Mouse (Mus musculus): Measurements from ENCODE around the gene Zfp385c. TPM values are rescaled to one million over a fixed set of nuclear protein-coding genes. Genes with fewer than 3 reads are reported as not detected.

Gene Zfp385c
- total and polyA plus RNA-seq, 3 experiments = 0.34 to 0.59 (median 0.48) TPM

DNA sequence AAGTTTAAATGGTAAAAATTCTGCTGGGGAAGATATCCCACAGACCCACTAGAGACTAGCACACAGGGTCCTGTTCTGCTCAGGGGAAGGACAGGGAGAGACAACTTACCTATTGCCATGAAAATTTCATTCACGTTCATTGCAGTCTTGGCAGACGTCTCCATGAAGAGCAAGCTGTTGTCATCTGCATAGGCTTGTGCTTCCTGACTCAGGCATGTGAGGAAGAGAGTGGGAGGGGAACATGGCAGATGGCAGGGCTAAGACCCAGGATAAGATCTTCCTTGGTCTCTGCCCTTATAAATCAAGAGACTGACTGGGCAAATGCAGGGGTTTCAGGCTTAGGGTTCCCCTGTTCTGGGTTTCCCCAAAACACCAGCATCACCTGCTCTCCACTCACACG is 24.4 kb upstream of the Zfp385c start:
- intact Hi-C loops (cut with DNase I) = loop anchor here (1.0 to 10.0 kb wide), 2 partner anchors 21 to 458 kb away; partner anchors contain the start of genes Ccr10, Cntnap1 and Plekhh3
- H3K27me3 ChIP-seq (ENCODE audit: control insufficient read depth, insufficient read depth, low read length) = no peaks in the 10 kb centered on the region
- peaks cover 32% of the 10 kb centered on the region for H3K4me1 ChIP-seq (ENCODE audit: control insufficient read depth, insufficient read depth, low read length)

DNA sequence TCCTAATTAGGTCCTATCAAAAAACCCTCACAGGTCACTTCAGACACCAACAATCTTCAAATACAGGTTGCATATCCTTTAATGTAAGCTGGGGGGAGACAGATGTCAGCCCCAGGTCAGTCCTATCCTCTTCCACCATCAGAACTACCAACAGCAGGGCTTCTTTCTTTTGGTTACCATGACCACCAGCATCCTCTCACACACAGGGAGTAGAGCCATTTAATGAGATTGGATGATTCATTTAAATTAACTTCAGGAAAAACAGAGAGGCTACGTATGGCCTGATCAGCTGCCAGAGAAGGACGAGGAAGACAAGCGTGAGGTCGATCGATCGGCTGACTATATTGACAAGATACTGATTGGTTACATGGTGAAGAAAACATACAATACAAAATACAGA is 22.7 kb upstream of the Zfp385c start:
- WGBS = 91% methylated on average over 6 of the region's 6 CpGs
- intact Hi-C loops (cut with DNase I) = loop anchor here (1.0 to 10.0 kb wide), 3 partner anchors 46 to 460 kb away; partner anchors contain the start of genes Ccr10, Cntnap1 and Plekhh3
- peaks cover 18% of the 10 kb centered on the region for H3K4me1 ChIP-seq (ENCODE audit: control insufficient read depth, insufficient read depth, low read length)
- H3K36me3 ChIP-seq (ENCODE audit: control insufficient read depth, insufficient read depth, low read length) = peaks cover 11% of the 10 kb centered on the region; the same call in 1 of the 2 replicates
- no peak for DNase-seq
- H3K27me3 ChIP-seq (ENCODE audit: control insufficient read depth, insufficient read depth, low read length) = no peaks in the 10 kb centered on the region
- H3K9ac ChIP-seq (ENCODE audit: low read depth, low read length) = no peak overlapping the region
- no peaks in the 10 kb centered on the region for H3K79me2 ChIP-seq (replicated peaks; ENCODE audit: control insufficient read depth, insufficient read depth, low read length)
- H3K27ac ChIP-seq = no peak overlapping the region; the same call in 1 of the 2 replicates
- TF ChIP-seq EP300 (IDR thresholded peaks at IDR 0.05; ENCODE audit: insufficient read depth, low read depth, low read length) (no peak), CTCF (IDR thresholded peaks at IDR 0.05) (no peak), POLR2A (IDR thresholded peaks at IDR 0.05; ENCODE audit: insufficient read depth, low read depth, low read length) (no peak)
- no peak overlapping the region for H3K4me3 ChIP-seq

More for the DNA sequence above, 24.4 kb upstream of the Zfp385c start:
- WGBS = 76% methylated on average over 3 of the region's 3 CpGs
- DNase-seq = no peak
- no peak overlapping the region for H3K9ac ChIP-seq (ENCODE audit: low read depth, low read length)
- H3K27ac ChIP-seq = no peak overlapping the region
- no peaks in the 10 kb centered on the region for H3K79me2 ChIP-seq (replicated peaks; ENCODE audit: control insufficient read depth, insufficient read depth, low read length)
- H3K4me3 ChIP-seq = no peak overlapping the region
- peaks cover 22% of the 10 kb centered on the region for H3K36me3 ChIP-seq (ENCODE audit: control insufficient read depth, insufficient read depth, low read length)
- TF ChIP-seq CTCF (IDR thresholded peaks at IDR 0.05) (no peak), POLR2A (IDR thresholded peaks at IDR 0.05; ENCODE audit: insufficient read depth, low read depth, low read length) (no peak), EP300 (IDR thresholded peaks at IDR 0.05; ENCODE audit: insufficient read depth, low read depth, low read length) (no peak)

DNA sequence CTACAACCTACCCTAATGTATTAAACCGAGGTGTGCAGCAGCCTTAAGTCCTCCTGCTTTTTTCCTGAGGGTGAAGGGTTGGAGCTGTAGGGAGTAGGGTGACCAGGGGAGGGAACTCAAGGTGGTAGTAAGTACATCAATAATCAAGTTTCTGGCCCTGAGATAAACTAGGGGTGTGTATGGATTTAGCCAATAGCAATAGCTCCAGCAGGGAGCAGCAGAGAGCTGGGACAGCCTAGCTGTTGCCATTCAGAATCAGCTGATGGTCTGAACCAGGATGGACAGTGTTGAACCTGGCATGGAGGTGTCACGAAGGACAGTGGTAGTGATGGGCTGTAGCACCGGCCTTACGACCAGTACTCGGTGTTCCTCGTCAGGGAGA is 22.3 kb upstream of the Zfp385c start:
- H3K79me2 ChIP-seq (replicated peaks; ENCODE audit: control insufficient read depth, insufficient read depth, low read length) = no peaks in the 10 kb centered on the region
- H3K4me3 ChIP-seq = peak overlapping the region; percentile 53
- H3K27me3 ChIP-seq (ENCODE audit: control insufficient read depth, insufficient read depth, low read length) = no peaks in the 10 kb centered on the region
- peaks cover 7% of the 10 kb centered on the region; the same call in 1 of the 2 replicates for H3K36me3 ChIP-seq (ENCODE audit: control insufficient read depth, insufficient read depth, low read length)
- peaks cover 14% of the 10 kb centered on the region for H3K4me1 ChIP-seq (ENCODE audit: control insufficient read depth, insufficient read depth, low read length)
- intact Hi-C loops (cut with DNase I) = loop anchor here (1.0 to 10.0 kb wide), 3 partner anchors 47 to 460 kb away; partner anchors contain the start of genes Ccr10, Cntnap1 and Plekhh3
- TF ChIP-seq CTCF (IDR thresholded peaks at IDR 0.05) (peak; percentile 91), EP300 (IDR thresholded peaks at IDR 0.05; ENCODE audit: insufficient read depth, low read depth, low read length) (peak; percentile 93), POLR2A (IDR thresholded peaks at IDR 0.05; ENCODE audit: insufficient read depth, low read depth, low read length) (no peak)
- H3K27ac ChIP-seq = peak overlapping the region; percentile 89
- peak overlapping the region; percentile 11; the same call in 1 of the 2 replicates for H3K9ac ChIP-seq (ENCODE audit: low read depth, low read length)
- WGBS = 36% methylated on average over 6 of the region's 6 CpGs
- peak; percentile 82 to 85 for DNase-seq

DNA sequence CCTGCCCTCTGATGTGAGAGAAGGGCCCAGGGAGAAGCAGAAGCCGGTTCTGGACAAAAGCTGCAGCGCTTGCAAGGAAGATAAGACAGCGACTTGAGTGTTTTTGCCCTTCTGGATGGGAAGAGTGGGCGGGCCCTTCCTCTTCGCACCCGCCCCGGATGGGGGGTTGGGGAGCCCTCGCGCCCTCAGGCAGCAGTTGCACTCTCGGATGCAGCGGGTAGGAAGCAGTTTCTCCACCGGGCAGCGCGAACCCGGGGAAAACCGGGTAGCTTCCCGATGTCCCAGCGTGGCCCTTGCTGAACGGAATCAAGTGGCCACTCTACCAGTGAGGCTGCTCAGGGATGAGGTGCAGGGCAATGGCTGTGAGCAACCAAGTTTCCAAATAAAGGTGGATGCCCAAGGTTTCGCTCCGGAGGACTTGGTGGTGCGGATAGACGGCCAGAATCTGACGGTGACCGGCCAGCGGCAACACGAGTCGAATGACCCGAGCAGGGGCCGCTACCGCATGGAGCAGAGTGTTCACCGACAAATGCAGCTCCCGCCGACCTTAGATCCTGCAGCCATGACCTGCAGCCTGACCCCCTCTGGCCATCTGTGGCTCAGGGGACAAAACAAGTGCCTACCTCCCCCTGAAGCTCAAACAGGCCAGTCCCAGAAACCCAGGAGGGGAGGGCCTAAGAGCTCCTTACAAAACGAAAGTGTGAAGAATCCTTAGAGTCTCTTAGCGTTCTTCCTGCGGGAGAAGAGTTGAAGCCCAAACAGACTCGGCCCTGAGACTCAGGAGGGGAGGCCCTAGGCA is 21.7 kb upstream of the Zfp385c start, which contains the start of gene Hspb9:
Hspb9 (plus strand) TSS at position 116 of the 799 bp plus-strand sequence.
- intact Hi-C loops (cut with DNase I) = loop anchor here (1.0 to 10.0 kb wide), 3 partner anchors 47 to 461 kb away; partner anchors contain the start of genes Ccr10, Cntnap1 and Plekhh3
- peak within 1 kb of the TSS; percentile 63 for H3K9ac ChIP-seq (ENCODE audit: low read depth, low read length)

DNA sequence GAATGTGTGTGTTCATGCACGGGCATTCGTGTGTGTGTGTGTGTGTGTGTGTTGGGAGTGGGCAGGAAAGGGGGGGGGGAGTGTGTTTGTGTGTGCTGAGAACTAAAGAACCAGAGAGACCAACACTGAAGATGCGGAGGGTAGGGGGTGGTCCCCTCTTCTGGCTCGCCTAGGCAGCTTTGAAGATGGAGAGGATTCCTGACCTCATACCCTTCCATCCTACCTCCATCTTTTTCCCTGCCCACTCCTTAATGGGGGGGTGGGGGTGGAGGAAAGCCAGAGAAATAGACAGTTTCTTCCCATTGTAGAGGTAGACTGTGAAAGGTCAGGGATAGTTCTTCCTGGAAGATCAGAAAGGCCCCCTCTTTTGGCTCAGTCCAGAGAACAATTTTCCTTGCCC is 20.9 kb upstream of the Zfp385c start:
- peaks cover 7% of the 10 kb centered on the region for H3K4me1 ChIP-seq (ENCODE audit: control insufficient read depth, insufficient read depth, low read length)
- H3K27ac ChIP-seq = peak overlapping the region; percentile 89
- no peaks in the 10 kb centered on the region for H3K27me3 ChIP-seq (ENCODE audit: control insufficient read depth, insufficient read depth, low read length)
- WGBS = 75% methylated on average over 4 of the region's 4 CpGs
- H3K9ac ChIP-seq (ENCODE audit: low read depth, low read length) = peak overlapping the region; percentile 63
- peak overlapping the region; percentile 53 for H3K4me3 ChIP-seq
- no peaks in the 10 kb centered on the region for H3K36me3 ChIP-seq (ENCODE audit: control insufficient read depth, insufficient read depth, low read length)
- intact Hi-C loops (cut with DNase I) = loop anchor here (10.0 kb wide), 1 partner anchor 462 kb away; the partner anchor contains the start of genes Ccr10, Cntnap1 and Plekhh3
- TF ChIP-seq POLR2A (IDR thresholded peaks at IDR 0.05; ENCODE audit: insufficient read depth, low read depth, low read length) = no peak
- TF ChIP-seq EP300 (IDR thresholded peaks at IDR 0.05; ENCODE audit: insufficient read depth, low read depth, low read length) = no peak
- no peak for TF ChIP-seq CTCF (IDR thresholded peaks at IDR 0.05)
- no peaks in the 10 kb centered on the region for H3K79me2 ChIP-seq (replicated peaks; ENCODE audit: control insufficient read depth, insufficient read depth, low read length)
- DNase-seq = no peak

More for the DNA sequence above, 21.7 kb upstream of the Zfp385c start, which contains the start of gene Hspb9:
- Histone ChIP-seq H3K4me3 (peak within 1 kb of the TSS; percentile 53), H3K4me1 (ENCODE audit: control insufficient read depth, insufficient read depth, low read length) (peaks cover 11% of the 10 kb centered on the region), H3K27me3 (ENCODE audit: control insufficient read depth, insufficient read depth, low read length) (no peaks in the 10 kb centered on the region), H3K79me2 (replicated peaks; ENCODE audit: control insufficient read depth, insufficient read depth, low read length) (no peaks in the 10 kb centered on the region), H3K36me3 (ENCODE audit: control insufficient read depth, insufficient read depth, low read length) (peaks cover 1% of the 10 kb centered on the region; the same call in 1 of the 2 replicates), H3K27ac (peak within 1 kb of the TSS; percentile 89)
- WGBS = 15% methylated on average over 38 of the region's 38 CpGs
- DNase-seq = peak; percentile 85 to 88
- 0 out of 2 replicates have a peak, but pooled peaks have one; percentile 10 for TF ChIP-seq EP300 (IDR thresholded peaks at IDR 0.05; ENCODE audit: insufficient read depth, low read depth, low read length)
- peak; percentile 83 for TF ChIP-seq POLR2A (IDR thresholded peaks at IDR 0.05; ENCODE audit: insufficient read depth, low read depth, low read length)
- TF ChIP-seq CTCF (IDR thresholded peaks at IDR 0.05) = no peak

All from heart, adult 2 months (tissue).